Mouse (Mus musculus): Measurements from ENCODE around the gene Tsr3.

The Tsr3 gene

GRCm38 (mm10) chr17:25243131-25243780 is 3.3 kb downstream of the Tsr3 start:
- no peak for DNase-seq (ENCODE audit: low spot score)

GRCm38 (mm10) chr17:25244239-25244638 is 4.3 kb downstream of the Tsr3 start:
- DNase-seq (ENCODE audit: low spot score) = no peak

GRCm38 (mm10) chr17:25248033-25248750 is 8.2 kb downstream of the Tsr3 start:
- no peak for DNase-seq (ENCODE audit: low spot score)

GRCm38 (mm10) chr17:25250181-25250835 is 10.3 kb downstream of the Tsr3 start:
- DNase-seq (ENCODE audit: low spot score) = no peak

- peak; percentile 24 for DNase-seq (ENCODE audit: low spot score)
Measured at GRCm38 (mm10) chr17:25252643-25253042, 12.7 kb downstream of the Tsr3 start.

- no peak for DNase-seq (ENCODE audit: low spot score)
Measured at GRCm38 (mm10) chr17:25253760-25254159, 13.8 kb downstream of the Tsr3 start.

GRCm38 (mm10) chr17:25255110-25255509 is 15.1 kb downstream of the Tsr3 start:
- no peak for DNase-seq (ENCODE audit: low spot score)

GRCm38 (mm10) chr17:25256140-25256754 is 16.3 kb downstream of the Tsr3 start, which contains the start of gene Baiap3:
TSS of gene Baiap3 (minus strand) at chr17:25256364.
- DNase-seq (ENCODE audit: low spot score) = peak; percentile 54

- DNase-seq (ENCODE audit: low spot score) = no peak
Measured at GRCm38 (mm10) chr17:25257804-25258261, 17.9 kb downstream of the Tsr3 start.

GRCm38 (mm10) chr17:25264453-25264852 is 24.5 kb downstream of the Tsr3 start:
- DNase-seq (ENCODE audit: low spot score) = no peak

GRCm38 (mm10) chr17:25270795-25271335 is 30.9 kb downstream of the Tsr3 start:
- DNase-seq (ENCODE audit: low spot score) = no peak

- DNase-seq (ENCODE audit: low spot score) = peak; percentile 27
Measured at GRCm38 (mm10) chr17:25272326-25272725, 32.4 kb downstream of the Tsr3 start.

- peak; percentile 92 for DNase-seq (ENCODE audit: low spot score)
Measured at GRCm38 (mm10) chr17:25272951-25273705, 33.2 kb downstream of the Tsr3 start.

- peak; percentile 98 for DNase-seq (ENCODE audit: low spot score)
Measured at GRCm38 (mm10) chr17:25273706-25274501, 33.9 kb downstream of the Tsr3 start.

- DNase-seq (ENCODE audit: low spot score) = no peak
Measured at GRCm38 (mm10) chr17:25274571-25275346, 34.8 kb downstream of the Tsr3 start, which contains the start of gene Ube2i. TSS of gene Ube2i (minus strand) at chr17:25274622.

- no peak for DNase-seq (ENCODE audit: low spot score)
Measured at GRCm38 (mm10) chr17:25275833-25276232, 35.9 kb downstream of the Tsr3 start.

- DNase-seq (ENCODE audit: low spot score) = no peak
Measured at GRCm38 (mm10) chr17:25282133-25282532, 42.2 kb downstream of the Tsr3 start.

- DNase-seq (ENCODE audit: low spot score) = peak; percentile 83
Measured at GRCm38 (mm10) chr17:25285033-25285432, 45.1 kb downstream of the Tsr3 start.

- DNase-seq (ENCODE audit: low spot score) = peak; percentile 71
Measured at GRCm38 (mm10) chr17:25288842-25289241, 48.9 kb downstream of the Tsr3 start.

GRCm38 (mm10) chr17:25290411-25290810 is 50.4 kb downstream of the Tsr3 start:
- peak; percentile 17 for DNase-seq (ENCODE audit: low spot score)

Measured in embryo, embryonic 10.5 days (tissue).